Mouse (Mus musculus) cerebellum, adult 8-10 months (tissue): ENCODE measurements at regions not wholly inside any gene's neighbourhood (a gene's known extent, or its start where the extent isn't known, plus 50 kb on each side); places are given as distances from the start of the nearest gene placed in this dataset.

ENCODE experiments used
- DNase-seq: peaks from one replicate; pipeline ENCODE4 v3.0.0; 2022

DNA sequence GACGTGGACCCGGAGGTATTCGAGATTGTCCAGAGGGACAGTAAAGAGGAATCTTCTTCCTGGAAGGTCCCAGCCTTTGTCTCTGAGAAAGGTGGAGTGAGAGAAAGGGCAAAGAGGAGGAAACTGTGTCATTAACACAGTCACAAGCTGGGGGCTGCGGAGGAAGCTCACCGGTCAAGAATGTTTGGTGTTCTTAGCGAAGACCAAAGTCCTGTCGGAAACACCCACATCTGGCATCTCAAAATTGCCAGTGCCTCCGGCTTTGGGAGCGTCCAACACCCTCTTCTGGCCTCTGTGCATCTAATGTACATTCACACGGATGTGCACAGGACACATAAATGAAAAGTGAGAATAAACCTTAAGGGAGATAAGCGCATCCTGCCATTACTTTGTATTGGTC is 1134.1 kb upstream of the A1bg start:
- DNase-seq: no peak

- DNase-seq: no peak
Observed at GRCm38 (mm10) chr15:62056401-62056800, 1133.6 kb upstream of the A1bg start.

DNA sequence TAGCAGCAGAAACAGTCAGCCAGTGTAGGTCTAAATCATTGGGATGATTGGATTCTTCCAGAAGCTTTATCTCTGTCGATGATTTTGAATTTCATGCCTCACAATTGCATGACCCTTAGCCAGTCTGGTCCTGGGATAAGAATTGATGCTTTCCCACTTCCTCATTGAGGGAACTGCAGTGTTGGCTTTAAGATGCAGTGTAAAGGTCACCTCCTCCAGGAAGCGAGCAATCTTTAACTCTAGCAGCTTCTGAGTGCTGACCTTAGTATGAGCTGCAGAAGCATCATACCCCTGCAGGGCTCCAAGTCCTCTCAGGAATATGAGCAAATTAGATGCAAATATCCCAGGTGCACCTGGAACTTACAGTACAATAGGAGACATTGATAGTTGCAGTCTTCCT is 1132.2 kb upstream of the A1bg start:
- DNase-seq: no peak

DNA sequence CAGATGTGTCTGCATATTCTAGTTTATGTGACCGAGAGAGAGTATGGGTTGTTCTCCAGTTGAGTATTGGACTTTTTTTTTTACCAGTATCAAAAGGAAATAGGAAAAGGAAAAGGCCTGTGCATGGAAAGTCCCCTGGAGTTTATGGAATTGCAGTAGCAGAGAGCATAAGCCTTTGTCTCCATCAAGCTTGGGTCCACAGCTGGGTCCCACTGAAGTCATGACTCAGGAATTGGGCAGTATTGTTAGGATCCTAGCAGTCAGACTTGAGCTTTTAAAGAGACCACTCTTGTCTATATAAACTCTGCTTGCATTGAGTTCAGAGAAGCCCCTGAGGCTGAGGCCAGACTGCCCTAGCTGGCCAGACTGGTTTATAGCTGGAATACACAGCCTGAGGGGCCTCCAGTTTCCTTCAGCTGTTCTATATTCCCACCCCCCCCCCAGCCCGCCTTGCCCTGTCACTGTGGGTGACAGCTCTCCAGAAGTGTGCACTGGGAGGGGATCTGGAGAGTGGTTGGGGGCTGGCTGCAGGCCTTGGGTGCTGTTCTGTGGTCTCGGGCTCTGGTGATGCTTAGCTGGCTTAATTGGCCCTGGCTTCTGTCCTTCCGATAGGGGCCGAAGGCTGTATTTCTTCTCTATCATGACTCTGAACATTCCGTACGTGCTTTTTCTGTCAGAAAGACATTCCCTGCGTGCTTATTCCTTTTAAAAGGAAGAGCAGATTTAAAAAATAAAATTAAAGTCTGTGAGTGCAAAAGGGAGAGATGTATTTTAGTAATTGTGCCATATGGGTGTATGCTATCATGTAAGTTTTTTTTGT is 1130.8 kb upstream of the A1bg start:
- DNase-seq: no peak

- no peak for DNase-seq
Observed at GRCm38 (mm10) chr15:62049416-62049815, 1126.6 kb upstream of the A1bg start.

DNA sequence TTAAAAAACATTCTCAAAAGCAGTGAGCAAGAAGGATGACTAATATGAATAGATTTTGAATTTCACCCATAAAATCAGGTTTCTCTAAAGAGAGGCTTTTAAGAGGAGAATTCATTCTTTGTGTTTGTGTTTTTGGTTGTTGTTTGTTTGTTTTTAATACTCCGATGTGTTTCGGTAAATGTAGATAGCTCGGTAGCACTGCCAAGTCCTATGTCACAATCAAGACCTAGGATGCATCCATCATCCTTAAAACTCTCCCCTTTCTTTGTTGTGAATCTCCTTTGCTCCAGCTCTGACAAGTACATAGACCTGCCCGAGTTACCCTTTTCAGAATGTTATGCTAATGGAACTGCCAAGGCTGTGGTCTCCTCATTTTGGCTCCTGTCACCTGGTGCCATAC is 1126.2 kb upstream of the A1bg start:
- no peak for DNase-seq

- no peak for DNase-seq
Observed at GRCm38 (mm10) chr15:62046276-62046675, 1123.5 kb upstream of the A1bg start.

DNA sequence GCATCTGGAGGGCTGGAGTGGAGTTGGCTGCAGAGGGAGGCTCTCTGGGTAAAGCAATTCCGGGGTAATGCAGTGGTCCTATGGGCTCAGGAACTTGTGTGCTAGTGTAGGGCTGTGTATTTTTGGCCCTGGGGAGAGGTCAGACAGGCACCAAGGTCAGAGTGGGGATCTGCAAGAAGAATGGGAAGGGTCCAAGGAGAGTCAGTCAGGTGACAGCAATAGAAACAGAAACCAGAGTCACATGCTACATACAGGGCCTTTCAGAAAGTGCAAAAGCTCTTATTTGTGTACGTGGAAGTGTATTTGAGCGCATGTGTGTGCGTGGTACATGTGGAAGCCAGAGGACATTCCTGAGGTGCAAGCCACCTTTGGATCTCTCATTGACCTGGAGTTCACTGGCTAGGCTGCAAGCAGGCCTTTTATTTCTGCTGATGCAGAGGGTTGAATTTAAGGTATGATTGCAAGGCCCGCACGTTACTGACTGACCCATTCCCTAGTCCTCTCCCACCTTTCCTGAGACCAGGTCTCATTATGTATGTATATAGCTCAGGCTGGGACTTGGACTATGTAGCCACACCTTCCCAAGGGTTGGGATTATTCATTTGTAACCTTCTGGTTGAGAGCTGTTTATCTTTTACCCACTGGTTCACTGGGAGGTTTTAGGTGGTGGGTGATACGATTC is 1122.0 kb upstream of the A1bg start:
- no peak for DNase-seq

GRCm38 (mm10) chr15:62043617-62044392 is 1121.0 kb upstream of the A1bg start:
- peak; percentile 29 for DNase-seq

- DNase-seq: no peak
Observed at GRCm38 (mm10) chr15:62042924-62043504, 1120.2 kb upstream of the A1bg start.
